In the genomic region with DNA sequence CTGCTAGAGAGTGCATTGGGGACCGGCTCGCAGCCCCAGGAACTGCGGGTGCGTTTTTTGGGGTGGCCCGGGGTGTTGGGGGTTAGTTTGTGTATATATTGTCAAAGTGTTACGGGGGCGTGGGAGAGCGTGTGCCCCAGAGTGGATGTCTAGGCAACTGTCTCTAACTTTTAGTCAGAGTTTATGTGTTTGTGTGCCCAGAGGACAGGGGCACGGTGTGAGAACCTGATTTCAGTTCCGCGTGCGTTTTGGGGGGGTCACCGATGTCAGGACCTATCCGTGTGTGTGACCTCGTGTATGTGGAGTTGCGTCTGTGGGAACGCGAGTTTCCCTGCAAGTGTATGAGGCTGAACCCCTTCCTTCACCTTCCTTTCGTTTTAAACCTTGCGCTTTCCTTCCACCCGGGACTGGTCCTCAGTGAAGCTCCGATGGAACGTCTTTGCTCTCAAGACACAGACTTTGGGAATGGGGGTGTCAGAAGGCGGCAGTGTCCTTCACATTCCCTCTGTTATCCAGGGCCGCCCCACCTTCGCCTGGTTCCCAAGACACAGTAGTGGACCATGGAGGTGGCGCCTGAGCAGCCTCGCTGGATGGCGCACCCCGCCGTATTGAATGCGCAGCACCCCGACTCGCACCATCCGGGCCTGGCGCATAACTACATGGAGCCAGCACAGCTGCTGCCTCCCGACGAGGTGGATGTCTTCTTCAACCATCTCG, we compare ENCODE assay signal across 8 mouse cellular contexts. TPM values are rescaled to one million over a fixed set of nuclear protein-coding genes. Genes with fewer than 3 reads are reported as not detected.
DNase-seq lines count a peak whose midpoint lies in the region; ATAC-seq and TF ChIP-seq lines count a peak whose summit lies in the region.

No protein-coding gene starts in this region.

- TF ChIP-seq CTCF in liver, adult 2 months (IDR thresholded peaks at IDR 0.05; ENCODE audit: low read depth, low read length) = no peak
- no peak for TF ChIP-seq CTCF in embryonic fibroblast, embryonic 13.5 days (IDR thresholded peaks at IDR 0.05; ENCODE audit: borderline replicate concordance, insufficient read depth, low read length)

- TF ChIP-seq POLR2A in liver, adult 2 months (IDR thresholded peaks at IDR 0.05; ENCODE audit: extremely low read depth, insufficient read depth, low read length) = no peak
- TF ChIP-seq POLR2A in embryonic fibroblast, embryonic 13.5 days (IDR thresholded peaks at IDR 0.05; ENCODE audit: low read depth, low read length) = no peak

- DNase-seq in liver, adult 2 months (ENCODE audit: extremely low read depth, low read depth, low spot score) = no peak
- DNase-seq in liver = no peak
- peak; percentile 95 for DNase-seq in midbrain, embryonic 11.5 days (ENCODE audit: low spot score, missing footprints)
- no peak for DNase-seq in B cell, adult 2 months
- DNase-seq in right cerebral cortex, postnatal 10 days (ENCODE audit: low spot score in 2 of 2) = no peak
- DNase-seq in right cerebral cortex, postnatal 4 days = no peak

- WGBS in liver, adult 2 months = 3% methylated on average over 39 of the region's 39 CpGs
- WGBS in intestine, embryonic 15.5 days = under 1% methylated on average over 39 of the region's 39 CpGs
- 2% methylated on average over 39 of the region's 39 CpGs for WGBS in midbrain, embryonic 11.5 days

- H3K9ac ChIP-seq in liver, adult 2 months (ENCODE audit: low read depth, low read length) = peak overlapping the region; percentile 63
- H3K9ac ChIP-seq in intestine, embryonic 15.5 days = 0 out of 2 replicates have a peak overlapping the region, but pooled peaks have one; percentile 14
- peak overlapping the region; percentile 33 for H3K9ac ChIP-seq in midbrain, embryonic 11.5 days (ENCODE audit: low read length)

- H3K4me1 ChIP-seq in liver, adult 2 months (ENCODE audit: control insufficient read depth, insufficient read depth, low read length) = no peaks in the 10 kb centered on the region
- peaks cover 4% of the 10 kb centered on the region; the same call in 1 of the 2 replicates for H3K4me1 ChIP-seq in embryonic fibroblast, embryonic 13.5 days (ENCODE audit: control insufficient read depth, insufficient read depth, low read length)
- peaks cover 32% of the 10 kb centered on the region for H3K4me1 ChIP-seq in intestine, embryonic 15.5 days (replicated peaks)
- H3K4me1 ChIP-seq in midbrain, embryonic 11.5 days (ENCODE audit: control insufficient read depth, insufficient read depth, low read length) = peaks cover 22% of the 10 kb centered on the region

- H3K4me3 ChIP-seq in liver, adult 2 months (ENCODE audit: insufficient read depth, low read depth, low read length) = peak overlapping the region; percentile 57
- peak overlapping the region; percentile 52 for H3K4me3 ChIP-seq in embryonic fibroblast, embryonic 13.5 days (ENCODE audit: insufficient read depth, low read length)
- H3K4me3 ChIP-seq in intestine, embryonic 15.5 days (replicated peaks) = peak overlapping the region; percentile 41
- H3K4me3 ChIP-seq in midbrain, embryonic 11.5 days (ENCODE audit: low read depth, low read length) = peak overlapping the region; percentile 34

- H3K79me2 ChIP-seq in liver, adult 2 months (ENCODE audit: control insufficient read depth, insufficient read depth, low read length) = no peaks in the 10 kb centered on the region

- ATAC-seq in intestine, embryonic 15.5 days = no peak
- ATAC-seq in midbrain, embryonic 11.5 days (ENCODE audit: low FRiP score) = no peak

- H3K4me2 ChIP-seq in intestine, embryonic 15.5 days (replicated peaks) = peak overlapping the region; percentile 80
- peak overlapping the region; percentile 57 for H3K4me2 ChIP-seq in midbrain, embryonic 11.5 days

- H3K27ac ChIP-seq in liver, adult 2 months (replicated peaks; ENCODE audit: insufficient read depth, low read depth, low read length) = peak overlapping the region; percentile 36; the same call in 1 of the 2 replicates
- no peak overlapping the region for H3K27ac ChIP-seq in embryonic fibroblast, embryonic 13.5 days (ENCODE audit: insufficient read depth, low read length)
- H3K27ac ChIP-seq in intestine, embryonic 15.5 days = no peak overlapping the region
- H3K27ac ChIP-seq in midbrain, embryonic 11.5 days (ENCODE audit: low read depth, low read length) = no peak overlapping the region

- H3K27me3 ChIP-seq in liver, adult 2 months (ENCODE audit: control insufficient read depth, insufficient read depth, low read length) = peaks cover 28% of the 10 kb centered on the region
- peaks cover 97% of the 10 kb centered on the region for H3K27me3 ChIP-seq in intestine, embryonic 15.5 days (replicated peaks)
- H3K27me3 ChIP-seq in midbrain, embryonic 11.5 days (ENCODE audit: control insufficient read depth, insufficient read depth, low read length) = peaks cover 98% of the 10 kb centered on the region

- no peaks in the 10 kb centered on the region for H3K36me3 ChIP-seq in liver, adult 2 months (ENCODE audit: control insufficient read depth, insufficient read depth, low read length)
- H3K36me3 ChIP-seq in intestine, embryonic 15.5 days = no peaks in the 10 kb centered on the region
- no peaks in the 10 kb centered on the region for H3K36me3 ChIP-seq in midbrain, embryonic 11.5 days (ENCODE audit: control insufficient read depth, insufficient read depth, low read length)

- no peaks in the 10 kb centered on the region for H3K9me3 ChIP-seq in intestine, embryonic 15.5 days
- no peaks in the 10 kb centered on the region for H3K9me3 ChIP-seq in midbrain, embryonic 11.5 days (ENCODE audit: control insufficient read depth, low read length)

RNA-seq across cellular contexts. Expression of gene Gata2, which starts 5.5 kb away (rescaled TPM):
- total RNA-seq in liver, adult 2 months (2014; rRNA removed) = 0.09 and 0.27 TPM in 2 replicates
- polyA plus RNA-seq in liver, adult 2 months (2012; rRNA removed) = 1.3 and 1.7 TPM in 2 replicates
- 6.4 and 10.9 TPM in 2 replicates for polyA plus RNA-seq in embryonic fibroblast, embryonic 13.5 days (2011; ENCODE audit: insufficient read length, low read depth, missing spikeins)
- 6.4 and 8.7 TPM in 2 replicates for polyA plus RNA-seq in intestine, embryonic 15.5 days (2015; fragmentation: Nextera tagmentation; extraction: Ambion mirVana)
- 26.6 and 28.6 TPM in 2 replicates for polyA plus RNA-seq in midbrain, embryonic 11.5 days (2014; fragmentation: Nextera tagmentation; extraction: Ambion mirVana)

RNA-seq across cellular contexts. Expression of gene Dnajb8, which starts 22.9 kb away (rescaled TPM):
- total RNA-seq in liver, adult 2 months (2014; rRNA removed) = not detected in 2 replicates
- not detected in 2 replicates for polyA plus RNA-seq in liver, adult 2 months (2012; rRNA removed)
- not detected in 2 replicates for polyA plus RNA-seq in embryonic fibroblast, embryonic 13.5 days (2011; ENCODE audit: insufficient read length, low read depth, missing spikeins)
- not detected in 2 replicates for polyA plus RNA-seq in intestine, embryonic 15.5 days (2015; fragmentation: Nextera tagmentation; extraction: Ambion mirVana)
- polyA plus RNA-seq in midbrain, embryonic 11.5 days (2014; fragmentation: Nextera tagmentation; extraction: Ambion mirVana) = not detected in 2 replicates
